Mouse (Mus musculus): ENCODE data around the gene Sdccag8. TPM values are rescaled to one million over a fixed set of nuclear protein-coding genes. Genes with fewer than 3 reads are reported as not detected.
"Not testable (repeated sequence)": the region's sequence is repeated elsewhere in the genome, so short reads cannot be mapped to it uniquely, and the experiment has no call there.

The Sdccag8 gene
- total RNA-seq, 2 experiments from 2014 or later: 3.7 to 3.9 TPM

DNA sequence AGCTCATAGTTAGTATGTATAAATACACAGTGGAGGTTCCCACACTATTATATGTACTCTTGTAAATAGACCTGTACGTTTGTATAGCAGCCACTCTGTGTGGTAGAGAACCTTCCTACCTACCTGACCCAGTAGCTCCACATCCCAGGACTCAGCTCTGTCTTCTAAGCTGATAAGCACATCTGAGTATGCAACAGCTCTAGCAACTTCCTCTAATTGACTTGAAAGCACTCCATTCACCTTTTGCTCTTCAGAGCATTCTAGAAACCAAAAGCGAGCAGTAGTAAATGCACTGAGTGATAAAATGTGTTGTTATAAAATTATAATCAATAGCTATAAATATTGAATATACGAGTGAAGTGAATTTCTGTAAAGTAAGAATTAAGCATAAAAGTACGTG, 12.5 kb downstream of the Sdccag8 start:
- DNase-seq (ENCODE audit: low spot score): no peak
- intact Hi-C loops (cut with DNase I): no loop called here

DNA sequence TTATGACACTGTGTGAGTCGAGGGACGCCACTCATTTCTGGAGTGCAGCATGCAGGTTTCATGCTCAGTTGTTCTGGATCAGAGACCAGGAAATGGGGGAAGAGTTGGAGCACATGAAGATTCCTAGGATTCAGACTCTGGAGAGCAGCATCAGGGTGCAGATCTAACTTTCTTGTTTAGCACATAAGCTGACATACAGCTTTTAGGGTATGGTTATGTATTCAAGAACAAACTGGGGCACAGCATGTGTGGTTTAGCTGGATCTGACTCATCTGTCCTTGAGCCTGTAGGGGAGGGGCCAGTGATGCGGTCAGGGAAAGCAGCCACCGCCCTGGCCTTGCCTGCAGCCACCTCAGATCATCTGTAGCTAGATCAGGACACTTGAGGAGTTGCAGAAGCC, 12.9 kb downstream of the Sdccag8 start:
- intact Hi-C loops (cut with DNase I): no loop called here
- DNase-seq (ENCODE audit: low spot score): no peak

DNA sequence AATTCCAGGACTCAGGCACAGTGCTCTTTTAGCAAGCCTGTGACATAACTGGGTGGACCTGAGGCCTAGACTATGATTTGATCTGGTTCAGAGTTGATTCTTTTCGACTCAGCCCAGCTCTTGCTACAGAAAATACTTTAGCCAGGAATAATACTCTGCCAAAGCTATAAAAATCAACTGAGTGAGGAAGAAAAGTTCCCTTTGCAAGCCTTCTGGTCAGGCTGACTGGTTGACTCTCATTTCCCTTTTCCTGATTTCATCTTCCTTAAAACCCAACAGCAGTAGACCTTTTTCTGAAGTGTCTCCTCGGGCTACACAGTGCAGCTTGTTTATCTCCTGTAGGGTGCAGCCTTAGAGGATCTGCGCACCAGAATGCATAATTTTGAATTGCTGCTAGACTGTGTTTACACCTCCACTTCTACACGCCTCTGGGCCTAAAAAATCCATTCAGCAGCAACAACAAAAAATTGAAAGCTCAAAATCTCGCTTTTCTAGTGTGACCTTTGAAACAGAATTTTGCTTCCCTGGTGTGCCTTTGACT, 13.6 kb downstream of the Sdccag8 start:
- no peak for DNase-seq (ENCODE audit: low spot score)
- intact Hi-C loops (cut with DNase I): no loop called here

DNA sequence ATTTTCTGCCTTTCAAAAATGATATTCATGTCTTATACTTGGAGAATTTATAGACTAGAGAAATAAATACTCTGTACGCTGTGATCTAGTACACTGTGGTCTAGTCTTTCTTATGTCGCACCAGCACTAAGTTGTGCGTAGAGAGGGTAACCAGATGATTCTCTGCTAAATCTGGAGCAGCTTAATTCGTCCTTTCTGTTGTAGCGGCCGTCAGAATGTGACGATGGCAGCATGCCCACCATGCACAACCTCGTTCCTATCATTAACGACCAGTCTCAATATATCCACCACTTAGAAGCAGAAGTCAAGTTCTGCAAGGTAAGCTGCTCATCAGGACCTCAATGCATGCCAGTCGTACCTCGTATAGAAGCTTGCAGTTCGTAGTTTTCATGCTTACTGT, 14.2 kb downstream of the Sdccag8 start:
- DNase-seq (ENCODE audit: low spot score): no peak

DNA sequence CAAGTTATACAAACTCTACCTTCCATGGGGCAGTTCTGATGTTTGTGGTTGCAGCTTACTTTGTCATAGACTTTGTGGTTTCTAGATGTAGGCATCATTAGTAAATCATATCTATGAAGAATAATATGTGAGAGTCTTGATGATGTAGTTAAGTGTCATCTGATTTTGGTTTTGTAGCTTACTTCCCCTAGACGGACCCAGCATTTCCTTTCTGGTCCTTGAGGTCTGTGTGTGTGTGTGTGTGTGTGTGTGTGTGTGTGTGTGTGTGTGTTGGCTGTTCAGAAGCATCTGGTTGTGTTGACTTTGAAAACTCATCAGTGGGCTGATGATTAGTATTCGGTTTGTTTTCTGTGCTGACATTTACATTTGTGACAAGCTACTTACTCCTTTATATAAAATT, 17.6 kb downstream of the Sdccag8 start:
- intact Hi-C loops (cut with DNase I): no loop called here
- DNase-seq (ENCODE audit: low spot score): no peak

More for the DNA sequence above, 14.2 kb downstream of the Sdccag8 start:
- intact Hi-C loops (cut with DNase I): no loop called here

DNA sequence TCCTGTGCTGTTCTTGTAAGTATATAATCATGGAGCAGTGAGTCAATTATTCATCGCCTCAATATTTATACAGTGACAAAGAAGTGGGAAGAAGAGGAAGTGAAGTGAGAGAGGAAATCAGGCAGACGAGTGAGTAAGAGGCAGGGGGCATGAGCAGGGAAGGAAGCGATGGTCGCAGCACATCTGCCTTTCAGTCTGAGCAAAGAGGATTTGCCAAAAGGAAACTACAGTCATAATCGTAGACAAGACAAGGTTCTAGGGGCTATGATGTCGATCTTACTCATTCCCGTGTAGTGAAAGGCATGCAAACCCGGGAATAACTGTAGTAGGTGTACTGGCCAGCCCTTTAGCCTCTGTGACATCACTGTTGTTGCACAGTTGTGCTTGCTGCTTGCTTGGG, 18.1 kb downstream of the Sdccag8 start:
- intact Hi-C loops (cut with DNase I): no loop called here
- DNase-seq (ENCODE audit: low spot score): no peak

DNA sequence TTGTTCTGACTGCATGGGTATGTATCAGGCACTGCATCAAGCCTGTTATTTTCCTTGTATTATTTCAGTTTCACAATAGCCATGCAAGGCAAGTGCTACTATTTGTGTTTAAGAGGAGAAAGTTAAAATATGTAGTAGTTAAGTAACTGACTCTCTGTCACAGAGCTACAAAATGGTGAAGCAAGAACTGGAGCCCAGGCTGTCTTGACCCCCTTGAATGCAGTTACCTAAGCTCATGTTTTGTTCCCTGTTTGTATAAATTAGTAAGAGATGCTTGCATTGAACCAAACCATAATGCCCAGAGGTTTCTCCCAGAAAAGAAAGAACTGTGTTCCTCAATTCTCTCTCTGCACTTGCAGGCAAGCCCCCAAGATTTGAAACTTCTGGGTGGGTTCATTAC, 18.8 kb downstream of the Sdccag8 start:
- intact Hi-C loops (cut with DNase I): no loop called here
- DNase-seq (ENCODE audit: low spot score): no peak

DNA sequence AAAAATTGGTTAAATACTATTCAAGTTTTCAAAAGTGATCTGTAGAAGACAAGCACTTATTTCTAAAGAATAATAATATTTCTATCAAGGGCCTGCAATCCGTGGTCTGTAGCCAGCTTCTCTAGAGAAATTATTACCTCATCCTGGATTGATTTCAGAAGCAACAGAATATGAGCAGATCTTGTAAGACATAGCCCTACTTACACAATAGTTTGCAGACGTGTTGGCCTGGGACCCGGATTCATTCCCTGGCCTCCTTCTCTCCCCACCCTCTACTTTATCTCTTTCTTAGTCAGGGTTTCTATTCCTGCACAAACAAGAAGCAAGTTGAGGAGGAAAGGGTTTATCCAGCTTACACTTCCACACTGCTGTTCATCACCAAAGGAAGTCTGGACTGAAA, 19.5 kb downstream of the Sdccag8 start:
- intact Hi-C loops (cut with DNase I): no loop called here

DNA sequence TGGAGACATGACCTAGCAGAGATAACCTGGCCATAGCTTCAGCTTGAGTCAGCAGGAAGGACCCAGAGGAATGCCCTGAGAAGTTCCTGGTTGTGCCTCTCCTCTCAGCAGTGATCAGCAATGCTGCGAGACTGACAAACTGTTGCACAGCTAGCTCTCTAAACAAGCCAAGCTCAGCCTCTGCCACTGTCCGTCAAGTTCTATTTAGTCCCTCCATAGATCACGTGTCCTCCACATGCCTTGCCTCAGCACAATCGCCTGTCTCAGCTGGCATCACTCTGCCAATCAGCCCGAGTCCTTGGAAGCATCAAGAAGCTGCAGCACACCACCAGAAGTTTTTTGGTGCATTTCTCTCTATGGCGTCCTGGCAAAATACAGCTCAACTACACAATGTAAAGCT, 20.4 kb downstream of the Sdccag8 start:
- no peak for DNase-seq (ENCODE audit: low spot score)
- intact Hi-C loops (cut with DNase I): no loop called here

More for the DNA sequence above, 19.5 kb downstream of the Sdccag8 start:
- no peak for DNase-seq (ENCODE audit: low spot score)

DNA sequence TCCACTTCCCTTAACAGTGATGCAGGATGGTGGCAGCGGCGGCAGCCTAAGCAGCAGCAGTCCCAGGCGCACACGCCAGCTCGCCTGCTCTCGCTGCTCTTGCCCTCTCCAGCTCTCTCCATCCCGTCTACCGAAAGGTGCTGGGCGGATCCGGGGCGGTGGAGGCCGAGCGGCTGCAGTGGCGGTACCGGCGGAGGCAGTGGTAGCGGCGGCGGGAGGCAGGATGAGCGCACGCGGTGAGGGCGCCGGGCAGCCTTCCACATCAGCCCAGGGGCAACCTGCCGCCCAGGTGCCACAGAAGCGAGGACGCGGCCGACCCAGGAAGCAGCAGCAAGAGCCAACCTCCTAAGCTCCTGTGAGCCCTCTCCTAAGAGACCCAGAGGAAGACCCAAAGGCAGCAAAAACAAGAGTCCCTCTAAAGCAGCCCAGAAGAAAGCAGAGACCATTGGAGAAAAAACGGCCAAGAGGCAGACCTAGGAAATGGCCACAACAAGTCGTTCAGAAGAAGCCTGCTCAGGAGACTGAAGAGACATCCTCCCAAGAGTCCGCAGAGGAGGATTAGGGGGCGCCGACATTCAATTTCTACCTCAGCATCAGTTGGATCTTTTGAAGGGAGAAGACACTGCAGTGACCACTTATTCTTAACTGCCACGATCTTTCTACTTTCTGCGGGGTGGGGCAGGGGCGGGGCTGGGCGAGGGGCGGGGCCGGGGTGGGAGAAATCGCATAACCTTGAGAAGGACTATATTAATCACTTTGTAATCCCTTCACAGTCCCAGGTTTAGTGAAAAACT, 21.2 kb downstream of the Sdccag8 start:
- intact Hi-C loops (cut with DNase I): no loop called here

DNA sequence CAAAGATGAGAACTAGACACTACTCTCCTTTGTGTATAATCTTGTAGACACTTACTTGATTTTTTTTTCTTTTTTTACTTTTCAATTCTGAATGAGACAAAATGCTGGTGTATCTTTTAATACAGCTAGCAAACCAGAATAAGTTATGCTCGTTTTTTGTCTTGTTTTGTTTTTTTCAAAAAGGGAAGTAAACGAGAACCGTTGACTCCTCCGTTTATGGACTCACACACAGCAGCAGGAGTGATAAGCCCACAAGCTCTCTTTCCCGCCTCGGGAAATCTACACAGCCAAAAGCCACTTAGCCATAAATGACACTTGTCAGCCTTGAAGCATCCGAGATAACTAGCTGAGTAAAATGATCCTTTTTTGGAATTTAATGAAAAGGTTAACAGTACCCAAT, 22.1 kb downstream of the Sdccag8 start:
- DNase-seq (ENCODE audit: low spot score); intact Hi-C loops (cut with DNase I): not testable (repeated sequence)

More for the DNA sequence above, 21.2 kb downstream of the Sdccag8 start:
- no peak for DNase-seq (ENCODE audit: low spot score)

DNA sequence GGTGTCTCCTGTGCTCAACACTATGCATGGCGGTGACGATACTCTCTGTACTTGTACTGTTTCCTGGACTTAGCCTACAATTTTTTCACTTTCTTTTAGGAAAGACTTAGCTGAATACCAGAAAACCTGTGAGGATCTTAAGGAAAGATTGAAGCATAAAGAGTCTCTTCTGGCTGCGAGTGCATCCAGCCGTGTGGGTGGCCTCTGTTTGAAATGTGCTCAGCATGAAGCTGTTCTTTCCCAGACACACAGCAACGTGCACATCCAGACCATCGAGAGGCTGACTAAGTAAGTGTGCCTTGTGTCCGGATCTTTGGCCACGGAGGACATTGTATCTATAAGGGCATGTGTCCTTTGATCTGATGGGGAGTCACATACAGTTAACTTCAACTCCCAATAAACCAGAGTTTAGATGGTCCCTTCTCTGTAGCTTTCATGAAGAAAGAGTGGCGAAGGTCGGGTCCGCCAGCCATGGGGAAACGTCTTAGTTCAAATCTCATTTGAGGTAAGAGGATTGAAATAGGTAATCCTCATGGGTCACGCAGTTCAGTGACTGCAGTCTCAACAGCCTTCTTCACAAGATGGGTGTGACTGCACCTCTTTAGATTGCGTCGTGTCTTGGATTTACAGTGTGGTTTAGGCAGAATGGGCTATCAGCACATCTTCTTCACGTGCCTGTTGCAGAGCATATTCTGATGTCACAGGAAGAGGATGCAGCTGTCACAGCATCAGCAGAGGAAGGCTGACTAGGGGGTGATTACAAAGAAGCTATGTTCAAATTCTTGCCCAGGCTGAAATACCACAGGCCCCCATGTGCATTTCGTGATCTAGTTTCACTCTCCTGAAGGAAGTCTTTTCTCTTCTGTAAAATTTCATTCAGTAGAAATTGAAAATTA, 30.9 kb downstream of the Sdccag8 start:
- no peak for DNase-seq (ENCODE audit: low spot score)
- intact Hi-C loops (cut with DNase I): no loop called here

DNA sequence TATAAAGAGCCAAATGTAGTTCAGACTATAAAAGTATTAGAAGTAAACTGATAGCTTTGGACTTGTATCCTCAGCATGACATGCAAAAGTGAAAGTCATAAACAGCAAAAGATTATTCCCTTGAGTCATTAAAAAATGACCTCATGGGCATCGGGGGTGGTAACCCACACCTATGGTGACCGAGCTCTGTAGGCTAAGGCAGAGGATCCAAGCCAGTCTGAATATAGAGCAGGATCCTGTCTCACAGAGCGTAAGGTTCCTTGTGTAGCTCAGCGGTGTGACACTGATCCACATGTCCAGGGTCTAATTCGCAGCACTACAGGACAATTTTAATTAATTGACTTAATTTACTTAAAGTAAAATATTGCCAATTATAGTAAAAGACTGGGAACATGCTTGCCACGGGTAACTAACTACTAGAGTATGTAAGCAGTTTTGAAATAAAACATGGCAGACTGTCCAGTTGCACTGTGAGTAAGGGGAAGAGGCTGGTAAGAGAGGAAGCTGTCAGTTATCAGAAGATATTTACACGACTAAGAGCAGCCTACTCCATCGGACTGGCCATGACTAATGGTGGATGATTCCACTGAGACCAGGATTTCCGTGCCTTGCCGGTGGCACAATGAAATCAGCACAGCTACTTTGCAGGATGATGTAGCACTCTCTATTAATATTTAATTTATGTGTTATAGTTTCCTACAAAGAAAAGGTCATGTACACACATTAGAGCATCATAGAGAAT, 32.8 kb downstream of the Sdccag8 start:
- DNase-seq (ENCODE audit: low spot score): no peak
- intact Hi-C loops (cut with DNase I): no loop called here

DNA sequence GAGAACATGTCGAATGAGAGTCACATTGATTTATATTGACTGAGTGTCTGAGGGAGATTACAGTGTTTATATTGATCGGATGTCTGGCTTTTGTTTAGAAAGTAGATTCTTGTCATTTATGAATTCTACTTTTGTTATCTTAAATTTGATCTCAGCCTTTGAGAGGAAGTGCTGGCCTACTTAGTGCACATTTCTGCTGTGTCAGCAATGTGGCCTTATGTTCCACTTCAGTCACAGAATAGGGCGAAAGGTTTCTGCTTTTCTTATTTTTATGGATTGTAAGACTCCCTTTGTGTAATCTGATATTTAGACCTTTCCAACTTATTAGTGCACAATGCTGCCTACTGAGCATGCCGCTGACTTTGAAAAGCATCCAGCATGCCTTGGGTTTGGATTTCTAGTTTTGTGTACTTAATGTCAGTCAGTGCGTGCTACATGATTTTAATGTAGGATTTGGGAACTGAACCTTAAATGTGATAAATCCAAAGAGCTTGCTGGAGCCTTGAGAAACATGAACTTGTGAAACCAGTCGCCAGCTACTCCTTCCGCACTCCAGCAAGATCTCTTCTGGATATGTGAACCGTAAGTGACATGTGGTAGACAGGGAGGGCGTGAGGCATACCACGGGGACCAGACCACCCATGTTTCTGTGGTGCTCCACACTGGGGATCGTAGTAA, 34.3 kb downstream of the Sdccag8 start:
- DNase-seq (ENCODE audit: low spot score): no peak
- intact Hi-C loops (cut with DNase I): no loop called here

DNA sequence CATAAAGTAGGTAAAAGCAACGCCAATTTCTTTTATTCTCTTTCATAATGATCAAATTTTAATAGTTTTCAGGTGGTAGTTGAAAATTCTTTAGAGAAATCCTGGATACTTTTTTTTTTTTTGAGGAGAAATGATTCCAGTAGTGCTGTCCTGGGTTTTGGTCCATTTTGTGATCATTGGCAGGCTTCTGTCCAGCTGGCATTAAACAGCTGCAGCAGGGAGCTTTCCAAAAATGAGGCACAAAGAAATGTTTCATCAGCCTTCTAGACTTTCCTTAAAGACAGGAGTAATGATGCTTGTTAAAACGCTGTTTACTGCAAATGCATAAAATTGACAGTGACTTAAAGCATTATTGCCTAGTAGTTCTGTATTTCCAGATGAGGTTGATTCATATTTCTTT, 34.9 kb downstream of the Sdccag8 start:
- DNase-seq (ENCODE audit: low spot score): no peak
- intact Hi-C loops (cut with DNase I): no loop called here

DNA sequence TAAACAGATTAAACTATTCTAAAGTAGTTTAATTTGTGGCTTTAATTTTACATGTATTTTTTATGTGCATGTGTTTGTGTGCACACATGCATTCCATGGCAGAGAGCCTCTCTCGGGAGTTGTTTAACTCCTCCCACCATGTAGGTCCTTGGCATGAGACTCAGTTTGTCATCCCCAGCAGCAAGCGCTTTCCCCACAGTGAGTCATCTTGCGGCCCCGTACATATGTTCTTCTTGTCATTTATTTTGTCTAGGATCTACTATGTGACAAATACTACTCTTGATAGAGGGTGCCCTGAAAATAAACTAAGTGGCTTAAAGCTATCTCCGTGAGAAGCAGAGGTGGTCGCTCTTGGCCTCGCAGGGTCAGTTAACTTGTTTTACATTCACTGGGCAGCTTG, 36.9 kb downstream of the Sdccag8 start:
- intact Hi-C loops (cut with DNase I): no loop called here
- no peak for DNase-seq (ENCODE audit: low spot score)

DNA sequence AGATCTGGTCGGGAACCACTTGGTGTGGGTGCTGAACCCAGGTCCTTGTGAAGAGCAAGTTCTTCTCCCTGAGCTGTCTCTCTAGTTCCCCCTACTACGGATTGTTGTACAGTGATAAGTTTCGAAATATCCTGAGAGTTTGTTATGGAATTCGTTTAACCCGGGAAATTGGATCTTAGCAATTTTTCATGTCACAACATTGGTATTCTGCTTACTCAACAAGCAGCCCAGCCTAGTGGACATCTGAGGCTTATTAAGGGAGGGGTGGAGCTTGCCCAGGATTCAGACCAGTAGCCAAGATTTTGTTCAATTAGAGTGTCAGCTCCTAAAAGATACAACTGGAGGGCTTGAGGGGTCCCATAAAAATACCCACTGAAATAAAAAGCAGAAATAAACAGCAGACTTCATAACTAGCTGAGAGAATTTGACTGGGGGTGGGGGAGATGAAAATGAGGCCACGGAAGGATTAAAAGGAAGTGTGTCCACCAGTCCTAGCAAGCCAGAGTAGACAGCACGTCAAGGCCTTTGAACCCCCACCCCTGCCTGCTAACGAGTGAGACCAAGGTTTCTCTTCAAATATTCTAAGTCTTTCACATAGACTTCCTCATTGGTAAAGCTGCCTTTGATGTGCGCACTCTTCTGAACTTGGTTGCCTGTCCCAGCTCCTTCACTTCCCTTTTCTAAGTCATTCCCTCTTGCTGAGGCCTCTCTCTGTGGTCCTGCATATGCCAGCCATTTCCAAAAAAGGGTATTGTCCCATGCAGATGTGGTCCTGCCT, 38.5 kb downstream of the Sdccag8 start:
- intact Hi-C loops (cut with DNase I): no loop called here
- DNase-seq (ENCODE audit: low spot score): no peak

DNA sequence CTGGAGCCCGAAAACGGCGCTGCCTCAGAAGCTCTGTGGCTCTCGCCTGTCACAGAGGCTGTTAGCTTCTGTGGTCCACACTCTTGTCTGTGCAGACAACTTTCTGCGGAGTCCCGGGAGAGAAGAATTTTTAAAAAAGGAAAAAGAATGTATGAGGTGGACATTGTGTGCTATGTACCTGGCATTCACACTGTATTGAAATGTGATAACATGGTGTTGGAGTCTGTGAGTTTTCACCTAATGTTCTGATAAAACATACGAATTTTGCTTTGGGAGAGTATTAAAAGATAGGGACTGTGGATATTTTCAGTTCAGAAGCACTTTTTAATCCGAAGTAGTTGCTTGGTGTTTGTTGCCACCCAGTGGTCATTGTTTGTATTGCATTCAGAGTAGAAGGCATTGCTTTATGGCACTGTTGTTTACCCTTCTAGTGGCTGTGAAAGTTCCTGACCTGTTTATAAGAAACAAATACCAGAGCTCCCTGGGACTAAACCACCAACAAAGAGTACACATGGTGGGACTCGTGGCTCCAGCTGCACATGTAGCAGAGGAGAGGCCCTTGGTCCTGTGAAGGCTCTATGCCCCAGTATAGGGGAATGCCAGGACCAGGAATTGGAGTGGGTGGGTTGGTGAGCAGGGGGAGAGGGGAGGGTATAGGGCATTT, 47.7 kb downstream of the Sdccag8 start:
- no peak for DNase-seq (ENCODE audit: low spot score)
- intact Hi-C loops (cut with DNase I): loop anchor here (1.0 to 10.0 kb wide), 3 partner anchors 99 to 927 kb away; no protein-coding TSS in a partner anchor

Data from heart, postnatal 25 days (tissue).